Comparison of ENCODE assay signal across 13 mouse cellular contexts in genomic region chr1:156408004-156408403, GRCm38 (mm10). TPM values are rescaled to one million over a fixed set of nuclear protein-coding genes. Genes with fewer than 3 reads are reported as not detected.
A peak's percentile ranks its signal among the peaks of the same experiment; 100 is the strongest.
DNase-seq lines count a peak whose midpoint lies in the region; ATAC-seq and TF ChIP-seq lines count a peak whose summit lies in the region.
"Had no signal": no experiment of that assay in that cellular context is flagged by ENCODE, and none has a peak within 500 bp of the region (broad histone marks: within the 10 kb centered on the region; RNA-seq: fewer than 3 reads in every experiment).

No protein-coding gene starts in this region.

- H3K9me3 ChIP-seq in heart, embryonic 16.5 days (replicated peaks; ENCODE audit: control insufficient read depth, low read length) = no peaks in the 10 kb centered on the region
- H3K9me3 ChIP-seq in embryonic facial prominence, embryonic 14.5 days (ENCODE audit: control insufficient read depth, low read length) = no peaks in the 10 kb centered on the region
- H3K9me3 ChIP-seq in intestine, embryonic 15.5 days = no peaks in the 10 kb centered on the region

- peak overlapping the region; percentile 53 for H3K27ac ChIP-seq in heart, embryonic 16.5 days (ENCODE audit: low read length)
- no peak overlapping the region for H3K27ac ChIP-seq in embryonic facial prominence, embryonic 14.5 days (replicated peaks; ENCODE audit: low read depth, low read length)
- no peak overlapping the region for H3K27ac ChIP-seq in left cerebral cortex, adult 2 months
- no peak overlapping the region for H3K27ac ChIP-seq in intestine, embryonic 15.5 days

- no peaks in the 10 kb centered on the region for H3K4me1 ChIP-seq in heart, embryonic 16.5 days (ENCODE audit: control insufficient read depth, insufficient read depth, low read length)
- no peaks in the 10 kb centered on the region for H3K4me1 ChIP-seq in embryonic facial prominence, embryonic 14.5 days (ENCODE audit: control insufficient read depth, insufficient read depth, low read length)
- no peaks in the 10 kb centered on the region for H3K4me1 ChIP-seq in intestine, embryonic 15.5 days (replicated peaks)

- H3K27me3 ChIP-seq in heart, embryonic 16.5 days (ENCODE audit: control insufficient read depth, insufficient read depth, low read length) = no peaks in the 10 kb centered on the region
- H3K27me3 ChIP-seq in embryonic facial prominence, embryonic 14.5 days (replicated peaks; ENCODE audit: control insufficient read depth, insufficient read depth, low read length) = no peaks in the 10 kb centered on the region
- no peaks in the 10 kb centered on the region for H3K27me3 ChIP-seq in intestine, embryonic 15.5 days (replicated peaks)
- H3K27me3 ChIP-seq: CH12.LX; heart, embryonic 12.5 days had no signal

- no peak for TF ChIP-seq CTCF in left cerebral cortex, adult 2 months (IDR thresholded peaks at IDR 0.05)

- 43% methylated on average over 3 of the region's 3 CpGs for WGBS in heart, embryonic 16.5 days
- 52% methylated on average over 3 of the region's 3 CpGs for WGBS in embryonic facial prominence, embryonic 14.5 days
- 61% methylated on average over 3 of the region's 3 CpGs for WGBS in intestine, embryonic 15.5 days

- no peak overlapping the region for H3K4me2 ChIP-seq in heart, embryonic 16.5 days (ENCODE audit: low read depth, low read length)
- H3K4me2 ChIP-seq in embryonic facial prominence, embryonic 14.5 days (ENCODE audit: low read depth, low read length) = no peak overlapping the region
- H3K4me2 ChIP-seq in intestine, embryonic 15.5 days (replicated peaks) = no peak overlapping the region
- H3K4me2 ChIP-seq: heart, embryonic 12.5 days had no signal

- intact Hi-C loops in left cerebral cortex, adult 2 months (cut with DNase I) = no loop called here

- DNase-seq in heart, adult 18-20 months = no peak
- DNase-seq in CD4-positive helper T cell, adult 2 months (ENCODE audit: low read depth, low spot score) = peak; percentile 54
- DNase-seq in embryonic facial prominence, embryonic 14.5 days (ENCODE audit: low spot score) = peak; percentile 18
- peak; percentile 7 to 20 for DNase-seq in natural killer cell, adult 2 months (ENCODE audit: low spot score in 2 of 2)
- no peak for DNase-seq in adrenal gland, adult 8-10 months
- DNase-seq in left cerebral cortex, adult 2 months (ENCODE audit: extremely low spot score in 1 of 2, low spot score in 2 of 2) = no peak
- DNase-seq: left cerebral cortex, postnatal 4 days; right cerebral cortex, adult 18-20 months had no signal

- H3K9ac ChIP-seq in heart, embryonic 16.5 days (ENCODE audit: low read length) = no peak overlapping the region
- no peak overlapping the region for H3K9ac ChIP-seq in embryonic facial prominence, embryonic 14.5 days (ENCODE audit: low read depth, low read length)
- no peak overlapping the region for H3K9ac ChIP-seq in intestine, embryonic 15.5 days
- H3K9ac ChIP-seq: heart, embryonic 12.5 days had no signal

- peak; percentile 41 for ATAC-seq in heart, embryonic 16.5 days (replicated peaks; ENCODE audit: extremely low read depth, insufficient read depth, low FRiP score)
- ATAC-seq in embryonic facial prominence, embryonic 14.5 days (ENCODE audit: low read depth) = no peak
- no peak for ATAC-seq in intestine, embryonic 15.5 days

- no peak overlapping the region for H3K4me3 ChIP-seq in heart, embryonic 16.5 days (ENCODE audit: low read length)
- no peak overlapping the region for H3K4me3 ChIP-seq in embryonic facial prominence, embryonic 14.5 days (ENCODE audit: low read depth, low read length)
- H3K4me3 ChIP-seq in left cerebral cortex, adult 2 months = no peak overlapping the region
- no peak overlapping the region for H3K4me3 ChIP-seq in intestine, embryonic 15.5 days (replicated peaks)
- H3K4me3 ChIP-seq: heart, embryonic 12.5 days had no signal

- no peaks in the 10 kb centered on the region for H3K36me3 ChIP-seq in heart, embryonic 16.5 days (ENCODE audit: control insufficient read depth, insufficient read depth)
- H3K36me3 ChIP-seq in embryonic facial prominence, embryonic 14.5 days (ENCODE audit: control insufficient read depth, insufficient read depth, low read length) = no peaks in the 10 kb centered on the region
- H3K36me3 ChIP-seq in intestine, embryonic 15.5 days = no peaks in the 10 kb centered on the region
- H3K36me3 ChIP-seq: heart, embryonic 12.5 days had no signal

RNA-seq across cellular contexts. Expression of gene Axdnd1, which starts 13.0 kb away (rescaled TPM):
- 0.12 and 0.32 TPM in 2 replicates for polyA plus RNA-seq in heart, embryonic 16.5 days (2015; fragmentation: Nextera tagmentation; extraction: Ambion mirVana)
- not detected for total RNA-seq in heart, adult 18-20 months (2021)
- polyA plus RNA-seq in embryonic facial prominence, embryonic 14.5 days (2014; fragmentation: Nextera tagmentation; extraction: Ambion mirVana) = 0.31 and 0.45 TPM in 2 replicates
- 10 to 100 TPM in 1 of 4 experiments, 1 to 10 TPM in 3; 3.8 to 11.2 (median 4.3) TPM for total RNA-seq in adrenal gland, adult 8-10 months (2022)
- total RNA-seq in left cerebral cortex, adult 2 months (2021) = 1 to 10 TPM in 1 of 2 experiments, under 1 TPM in 1; 0.36 to 1.1 TPM
- polyA plus RNA-seq in intestine, embryonic 15.5 days (2015; fragmentation: Nextera tagmentation; extraction: Ambion mirVana) = 0.28 and 0.76 TPM in 2 replicates
- total RNA-seq: CH12.LX had no signal
- polyA plus RNA-seq: neural tube, embryonic 11.5 days had no signal

RNA-seq across cellular contexts. Expression of gene Gm2000, which starts 42.2 kb away (rescaled TPM):
- polyA plus RNA-seq in heart, embryonic 16.5 days (2015; fragmentation: Nextera tagmentation; extraction: Ambion mirVana) = 469 and 612 TPM in 2 replicates
- total RNA-seq in heart, adult 18-20 months (2021) = 100 to 1,000 TPM; 401 to 433 TPM
- 919 and 956 TPM in 2 replicates for polyA plus RNA-seq in embryonic facial prominence, embryonic 14.5 days (2014; fragmentation: Nextera tagmentation; extraction: Ambion mirVana)
- total RNA-seq in adrenal gland, adult 8-10 months (2022) = 100 to 1,000 TPM; 446 to 689 (median 549) TPM
- 100 to 1,000 TPM; 298 to 346 TPM for total RNA-seq in left cerebral cortex, adult 2 months (2021)
- polyA plus RNA-seq in intestine, embryonic 15.5 days (2015; fragmentation: Nextera tagmentation; extraction: Ambion mirVana) = 833 and 863 TPM in 2 replicates

Comparison
In these comparisons a context has a peak if more than half of its experiments do, and no peak if none do; other contexts are left out.
1. DNase-seq: peak in CD4-positive helper T cell, adult 2 months (single experiment), embryonic facial prominence, embryonic 14.5 days (single experiment) and natural killer cell, adult 2 months (2 of 2); none in heart, adult 18-20 months (0 of 2), adrenal gland, adult 8-10 months (single experiment) and left cerebral cortex, adult 2 months (0 of 2).